Mouse (Mus musculus): ENCODE measurements around the gene Slc41a3. TPM values are rescaled to one million over a fixed set of nuclear protein-coding genes. Genes with fewer than 3 reads are reported as not detected.
"Not testable (repeated sequence)": the region's sequence is repeated elsewhere in the genome, so short reads cannot be mapped to it uniquely, and the experiment has no call there.

Slc41a3 gene
- polyA plus RNA-seq, 1 experiment from 2014 or later, result 11.4 TPM

DNA sequence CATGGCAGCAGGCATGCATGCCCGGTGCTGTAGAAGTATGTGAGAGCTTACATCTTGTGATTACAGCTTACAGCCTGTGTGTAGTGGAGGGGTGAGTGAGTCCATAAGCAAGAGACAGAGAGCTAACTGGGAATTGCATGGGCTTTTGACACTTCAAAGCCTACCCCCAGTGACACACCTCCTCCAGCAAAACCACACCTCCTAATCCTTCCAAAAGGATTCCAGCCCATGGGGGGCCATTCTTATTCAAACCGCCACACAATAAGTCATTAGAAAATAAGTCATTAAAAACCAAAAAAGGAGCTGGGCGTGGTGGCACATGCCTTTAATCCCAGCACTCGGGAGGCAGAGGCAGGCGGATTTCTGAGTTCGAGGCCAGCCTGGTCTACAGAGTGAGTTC, 43.9 kb downstream of the Slc41a3 start:
- H3K27me3 ChIP-seq (replicated peaks), result no peaks in the 10 kb centered on the region
- WGBS, result 88% methylated on average over 6 of the region's 6 CpGs
- no peak for ATAC-seq (ENCODE audit: insufficient number of reproducible peaks, low FRiP score)

GRCm38 (mm10) chr6:90649279-90649678, 44.8 kb downstream of the Slc41a3 start:
- Histone ChIP-seq H3K9me3 (replicated peaks) (peaks cover 9% of the 10 kb centered on the region), H3K4me2 (no peak overlapping the region), H3K27ac (ENCODE audit: poor library complexity, severe bottlenecking) (no peak overlapping the region), H3K4me1 (replicated peaks) (peaks cover 10% of the 10 kb centered on the region), H3K9ac (no peak overlapping the region), H3K27me3 (replicated peaks) (no peaks in the 10 kb centered on the region), H3K36me3 (no peaks in the 10 kb centered on the region), H3K4me3 (no peak overlapping the region)
- ATAC-seq (ENCODE audit: insufficient number of reproducible peaks, low FRiP score), result no peak
- WGBS, result 64% methylated on average over 4 of the region's 4 CpGs

More for the DNA sequence above, 43.9 kb downstream of the Slc41a3 start:
- H3K9ac ChIP-seq, result no peak overlapping the region
- 0 out of 2 replicates have a peak, but pooled peaks cover 2% of the 10 kb centered on the region for H3K36me3 ChIP-seq
- H3K27ac ChIP-seq (ENCODE audit: poor library complexity, severe bottlenecking), result no peak overlapping the region
- no peak overlapping the region for H3K4me3 ChIP-seq
- peaks cover 9% of the 10 kb centered on the region for H3K9me3 ChIP-seq (replicated peaks)
- peaks cover 10% of the 10 kb centered on the region for H3K4me1 ChIP-seq (replicated peaks)
- H3K4me2 ChIP-seq, result no peak overlapping the region

- 69% methylated on average over 1 of the region's 1 CpGs for WGBS
- no peak for ATAC-seq (ENCODE audit: insufficient number of reproducible peaks, low FRiP score)
- H3K4me2 ChIP-seq, result no peak overlapping the region
- no peaks in the 10 kb centered on the region for H3K36me3 ChIP-seq
- H3K9ac ChIP-seq, result no peak overlapping the region
- peaks cover 9% of the 10 kb centered on the region for H3K9me3 ChIP-seq (replicated peaks)
- 0 out of 2 replicates have a peak, but pooled peaks cover 3% of the 10 kb centered on the region for H3K4me1 ChIP-seq (replicated peaks)
- H3K27me3 ChIP-seq (replicated peaks), result no peaks in the 10 kb centered on the region
- H3K4me3 ChIP-seq, result no peak overlapping the region
- H3K27ac ChIP-seq (ENCODE audit: poor library complexity, severe bottlenecking), result no peak overlapping the region
Observed at GRCm38 (mm10) chr6:90650634-90651033, 46.1 kb downstream of the Slc41a3 start.

DNA sequence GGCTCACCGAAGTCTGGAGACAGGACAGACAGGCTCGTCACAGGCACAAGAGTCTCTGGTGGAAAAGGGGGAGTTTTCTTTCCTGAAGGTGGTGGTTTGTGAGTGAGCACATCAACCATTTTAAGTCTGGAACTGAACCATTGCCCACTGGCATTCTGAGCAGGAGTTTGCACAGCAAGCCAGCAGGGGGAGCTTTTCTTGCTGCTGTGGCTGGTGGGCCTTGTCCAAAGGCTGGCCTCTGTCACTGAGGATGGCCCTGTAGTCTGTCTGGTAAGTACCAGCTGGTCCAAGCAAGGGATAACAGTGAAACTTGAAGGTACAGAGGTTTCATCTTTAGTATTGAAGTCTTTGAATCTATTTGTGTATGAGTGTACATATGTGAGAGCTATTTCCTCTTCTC, 49.2 kb downstream of the Slc41a3 start:
- no peak overlapping the region for H3K4me3 ChIP-seq
- no peak overlapping the region for H3K9ac ChIP-seq
- H3K27me3 ChIP-seq (replicated peaks), result no peaks in the 10 kb centered on the region
- no peak overlapping the region for H3K27ac ChIP-seq (ENCODE audit: poor library complexity, severe bottlenecking)
- WGBS, result 50% methylated on average over 2 of the region's 2 CpGs
- H3K4me1 ChIP-seq (replicated peaks), result peaks cover 6% of the 10 kb centered on the region
- H3K9me3 ChIP-seq (replicated peaks), result peaks cover 5% of the 10 kb centered on the region; the same call in 1 of the 2 replicates
- ATAC-seq (ENCODE audit: insufficient number of reproducible peaks, low FRiP score), result no peak
- no peaks in the 10 kb centered on the region for H3K36me3 ChIP-seq
- H3K4me2 ChIP-seq, result no peak overlapping the region

GRCm38 (mm10) chr6:90656344-90656850, 51.9 kb downstream of the Slc41a3 start:
- not testable (repeated sequence) for H3K27ac ChIP-seq (ENCODE audit: poor library complexity, severe bottlenecking); H3K27me3 ChIP-seq (replicated peaks); ATAC-seq (ENCODE audit: insufficient number of reproducible peaks, low FRiP score); H3K4me2 ChIP-seq; H3K9me3 ChIP-seq (replicated peaks); H3K4me3 ChIP-seq; H3K9ac ChIP-seq
- WGBS, result 63% methylated on average over 2 of the region's 2 CpGs
- Histone ChIP-seq H3K4me1 (replicated peaks) (peaks cover 28% of the 10 kb centered on the region), H3K36me3 (peaks cover 12% of the 10 kb centered on the region)

DNA sequence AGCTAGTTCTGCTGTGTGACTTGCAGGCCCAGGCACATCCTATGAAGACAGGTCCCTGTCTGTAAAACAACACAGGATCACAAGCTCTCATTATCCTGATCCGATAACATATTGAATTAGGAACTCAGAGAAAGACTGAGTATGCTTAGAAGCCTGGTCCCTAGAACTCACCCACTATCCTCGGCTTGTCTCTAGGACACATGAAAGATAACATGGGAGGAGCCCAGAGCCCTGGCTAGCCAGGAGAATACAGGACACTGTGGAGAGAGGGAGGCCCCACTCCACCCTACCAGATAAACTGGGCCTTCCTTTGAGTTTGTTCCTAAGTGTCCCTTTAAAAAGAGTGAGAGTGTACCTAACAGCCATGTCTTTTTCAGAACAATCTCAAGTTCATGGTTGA, 55.4 kb downstream of the Slc41a3 start:
- Histone ChIP-seq H3K9ac (no peak overlapping the region), H3K4me1 (replicated peaks) (peaks cover 36% of the 10 kb centered on the region), H3K4me2 (no peak overlapping the region), H3K36me3 (peaks cover 45% of the 10 kb centered on the region), H3K27ac (ENCODE audit: poor library complexity, severe bottlenecking) (peak overlapping the region; percentile 48; the same call in 1 of the 2 replicates), H3K9me3 (replicated peaks) (no peaks in the 10 kb centered on the region), H3K27me3 (replicated peaks) (no peaks in the 10 kb centered on the region), H3K4me3 (no peak overlapping the region)
- ATAC-seq (ENCODE audit: insufficient number of reproducible peaks, low FRiP score), result no peak
- WGBS, result 37% methylated on average over 2 of the region's 2 CpGs

DNA sequence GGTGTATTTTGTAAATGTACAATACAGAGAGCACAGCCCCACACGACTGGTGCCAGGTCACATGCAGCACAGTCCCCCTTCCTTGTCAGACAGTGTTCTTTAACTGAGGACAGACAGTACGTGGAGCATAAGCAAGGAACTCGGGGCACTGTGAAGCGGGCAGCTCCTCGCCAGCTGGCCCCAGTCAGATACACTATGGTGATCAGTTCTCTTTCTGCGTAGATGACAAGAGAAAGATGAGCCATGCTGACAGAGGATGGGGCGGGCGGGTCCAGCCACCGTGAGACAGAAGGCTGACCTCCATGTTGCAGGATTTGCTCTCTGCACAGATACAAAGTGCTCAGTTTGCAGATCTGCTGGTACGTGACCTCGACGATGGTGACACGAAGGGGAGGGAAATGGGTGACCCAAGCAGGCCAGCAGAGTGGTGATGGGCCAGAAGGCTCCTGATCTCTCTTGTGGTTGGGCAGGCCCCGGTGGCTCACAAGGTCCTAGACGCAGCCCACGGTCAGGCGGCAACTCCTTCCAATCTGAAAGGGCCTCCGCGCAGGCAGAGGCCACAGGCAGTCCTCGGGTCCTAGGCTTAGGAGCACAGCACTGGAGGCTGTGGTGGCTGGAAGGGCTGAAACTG, 56.0 kb downstream of the Slc41a3 start:
- 77% methylated on average over 20 of the region's 20 CpGs for WGBS
- H3K9ac ChIP-seq, result no peak overlapping the region
- H3K4me3 ChIP-seq, result no peak overlapping the region
- H3K27ac ChIP-seq (ENCODE audit: poor library complexity, severe bottlenecking), result peak overlapping the region; percentile 56
- no peaks in the 10 kb centered on the region for H3K9me3 ChIP-seq (replicated peaks)
- no peak overlapping the region for H3K4me2 ChIP-seq
- H3K27me3 ChIP-seq (replicated peaks), result no peaks in the 10 kb centered on the region
- ATAC-seq (ENCODE audit: insufficient number of reproducible peaks, low FRiP score), result no peak
- peaks cover 36% of the 10 kb centered on the region for H3K4me1 ChIP-seq (replicated peaks)
- peaks cover 51% of the 10 kb centered on the region for H3K36me3 ChIP-seq

DNA sequence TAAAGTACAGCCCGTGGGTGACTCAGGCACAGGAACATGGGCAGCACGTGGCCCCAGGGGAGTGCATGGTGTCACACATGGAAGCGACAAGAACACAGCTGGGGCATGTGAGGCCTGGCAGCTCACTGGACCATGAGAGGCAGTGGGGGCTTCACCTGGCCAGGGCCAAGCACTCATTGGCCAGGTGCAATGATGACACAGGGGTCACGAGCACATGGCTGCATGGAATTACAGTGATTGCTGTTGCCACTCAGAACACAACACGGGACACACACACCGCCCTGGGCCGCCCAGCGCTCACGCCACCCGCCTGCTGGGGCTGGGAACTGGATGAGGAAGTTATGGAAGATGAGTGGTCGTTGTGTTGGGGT, 56.5 kb downstream of the Slc41a3 start:
- Histone ChIP-seq H3K27ac (ENCODE audit: poor library complexity, severe bottlenecking) (peak overlapping the region; percentile 56), H3K4me3 (no peak overlapping the region), H3K36me3 (peaks cover 56% of the 10 kb centered on the region), H3K9ac (no peak overlapping the region), H3K4me1 (replicated peaks) (peaks cover 36% of the 10 kb centered on the region), H3K4me2 (no peak overlapping the region), H3K27me3 (replicated peaks) (no peaks in the 10 kb centered on the region), H3K9me3 (replicated peaks) (no peaks in the 10 kb centered on the region)
- 84% methylated on average over 11 of the region's 11 CpGs for WGBS
- ATAC-seq (ENCODE audit: insufficient number of reproducible peaks, low FRiP score), result no peak

- Histone ChIP-seq H3K4me3 (no peak overlapping the region), H3K9ac (no peak overlapping the region), H3K27me3 (replicated peaks) (no peaks in the 10 kb centered on the region), H3K4me2 (no peak overlapping the region), H3K9me3 (replicated peaks) (no peaks in the 10 kb centered on the region), H3K4me1 (replicated peaks) (peaks cover 36% of the 10 kb centered on the region), H3K27ac (ENCODE audit: poor library complexity, severe bottlenecking) (no peak overlapping the region), H3K36me3 (peaks cover 68% of the 10 kb centered on the region)
- 92% methylated on average over 5 of the region's 5 CpGs for WGBS
- 0 out of 2 replicates have a peak, but pooled peaks have one; percentile 5 for ATAC-seq (ENCODE audit: insufficient number of reproducible peaks, low FRiP score)
Observed at GRCm38 (mm10) chr6:90662148-90662547, 57.6 kb downstream of the Slc41a3 start.

DNA sequence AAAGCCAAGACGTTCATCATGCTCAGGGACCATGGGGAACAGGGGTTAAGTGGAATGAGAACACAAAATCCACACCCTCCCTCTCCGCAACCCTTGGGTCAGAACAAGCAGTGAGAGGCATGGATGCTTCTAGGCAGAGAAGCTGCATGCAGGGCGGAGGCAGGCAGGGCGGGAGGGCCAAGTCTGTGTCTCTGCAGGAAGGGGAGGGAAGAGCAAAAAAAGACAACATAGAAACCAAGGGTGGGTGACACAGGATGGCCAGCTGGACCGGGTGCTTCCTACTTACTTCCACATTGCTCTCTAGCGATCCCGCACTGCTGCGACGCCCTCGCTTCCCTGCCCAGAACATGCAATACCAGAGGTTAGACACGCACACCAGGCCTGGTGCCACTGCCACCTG, 59.2 kb downstream of the Slc41a3 start:
- Histone ChIP-seq H3K27me3 (replicated peaks) (no peaks in the 10 kb centered on the region), H3K4me3 (no peak overlapping the region), H3K4me1 (replicated peaks) (peaks cover 34% of the 10 kb centered on the region), H3K27ac (ENCODE audit: poor library complexity, severe bottlenecking) (peak overlapping the region; percentile 16; the same call in 1 of the 2 replicates), H3K9me3 (replicated peaks) (no peaks in the 10 kb centered on the region), H3K36me3 (peaks cover 84% of the 10 kb centered on the region), H3K9ac (no peak overlapping the region), H3K4me2 (no peak overlapping the region)
- ATAC-seq (ENCODE audit: insufficient number of reproducible peaks, low FRiP score), result no peak
- WGBS, result 86% methylated on average over 11 of the region's 11 CpGs

GRCm38 (mm10) chr6:90668693-90669092, 64.2 kb downstream of the Slc41a3 start:
- Histone ChIP-seq H3K27me3 (replicated peaks) (no peaks in the 10 kb centered on the region), H3K4me1 (replicated peaks) (no peaks in the 10 kb centered on the region), H3K4me3 (no peak overlapping the region), H3K4me2 (no peak overlapping the region), H3K36me3 (peaks cover 100% of the 10 kb centered on the region), H3K9ac (no peak overlapping the region), H3K27ac (ENCODE audit: poor library complexity, severe bottlenecking) (no peak overlapping the region), H3K9me3 (replicated peaks) (no peaks in the 10 kb centered on the region)
- no peak for ATAC-seq (ENCODE audit: insufficient number of reproducible peaks, low FRiP score)
- 86% methylated on average over 9 of the region's 9 CpGs for WGBS

DNA sequence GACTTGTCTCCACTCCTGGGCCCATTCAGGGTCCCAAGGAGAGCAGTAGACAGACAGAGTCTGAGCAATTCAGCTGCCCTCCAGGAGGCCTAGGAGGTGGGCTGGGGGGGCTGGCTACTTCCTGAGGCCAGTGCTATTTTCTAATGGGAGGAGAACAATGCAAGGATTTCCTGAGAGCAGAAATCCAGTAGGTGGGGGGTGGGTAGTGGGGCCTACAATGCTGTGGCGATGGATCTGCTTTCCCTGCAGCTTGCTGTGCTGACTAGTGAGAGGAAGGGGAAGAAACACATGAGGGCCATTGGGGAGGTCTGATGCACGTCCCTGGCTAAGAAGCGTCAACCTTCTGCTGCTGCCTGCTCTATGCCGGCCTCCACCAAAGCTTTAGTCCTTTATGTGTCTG, 74.2 kb downstream of the Slc41a3 start:
- Histone ChIP-seq H3K9me3 (replicated peaks) (no peaks in the 10 kb centered on the region), H3K4me3 (no peak overlapping the region), H3K36me3 (peaks cover 78% of the 10 kb centered on the region), H3K4me1 (replicated peaks) (peaks cover 42% of the 10 kb centered on the region), H3K27me3 (replicated peaks) (no peaks in the 10 kb centered on the region), H3K9ac (no peak overlapping the region), H3K27ac (ENCODE audit: poor library complexity, severe bottlenecking) (peak overlapping the region; percentile 48), H3K4me2 (no peak overlapping the region)
- peak; percentile 60 for ATAC-seq (ENCODE audit: insufficient number of reproducible peaks, low FRiP score)
- 63% methylated on average over 4 of the region's 4 CpGs for WGBS
